Mouse (Mus musculus): ENCODE data around the gene Crnkl1. TPM values are rescaled to one million over a fixed set of nuclear protein-coding genes. Genes with fewer than 3 reads are reported as not detected.
A peak's percentile ranks its signal among the peaks of the same experiment; 100 is the strongest.

Crnkl1 gene
- 33.6 and 38.9 TPM in 2 replicates for polyA plus RNA-seq (2016; fragmentation: Nextera tagmentation; extraction: Ambion mirVana)

DNA sequence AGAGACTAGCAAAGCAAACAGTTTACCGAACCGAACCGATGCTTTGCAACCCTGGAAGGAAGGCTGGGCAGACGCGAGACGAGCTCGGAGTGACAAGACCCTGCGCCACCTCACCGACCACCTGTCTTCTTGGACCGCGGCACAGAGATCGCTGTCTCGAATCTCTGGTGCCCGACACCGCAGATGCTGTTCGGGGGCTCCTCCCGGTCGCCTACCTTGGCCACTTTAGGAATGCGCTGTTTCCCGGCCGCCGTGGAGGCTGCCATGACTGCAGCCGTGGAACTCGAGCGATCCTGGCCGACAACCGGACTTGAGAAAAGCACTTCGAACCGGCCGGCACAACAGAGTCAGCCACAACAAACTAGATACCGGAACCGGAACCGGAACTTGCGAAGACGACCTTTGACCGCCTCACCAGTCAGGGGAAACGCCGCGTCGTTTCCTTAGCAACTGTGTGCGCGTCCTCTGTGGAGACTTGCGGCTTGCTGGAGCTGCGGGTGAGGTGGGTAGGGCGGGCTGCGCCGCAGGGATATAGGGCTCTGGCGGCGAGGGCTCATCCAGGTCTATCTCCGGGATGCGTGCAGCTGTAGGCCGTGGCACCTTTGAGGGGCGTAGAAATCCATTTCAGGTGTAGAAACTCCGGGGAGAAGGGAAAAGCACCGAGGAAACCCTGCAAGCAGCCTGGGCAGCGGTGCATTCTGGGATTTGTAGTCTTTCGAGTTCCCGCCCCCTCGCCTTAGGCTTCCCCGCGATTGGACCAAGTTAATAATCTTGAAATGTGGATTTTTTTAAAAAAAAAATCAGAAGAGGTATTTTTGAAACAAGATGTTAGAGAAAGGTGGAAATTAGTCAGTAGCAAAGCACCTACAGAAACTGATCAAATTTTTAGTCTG lies at the start of gene Crnkl1, which contains the start of gene Cfap61:
Gene Crnkl1 (minus strand): TSS at position 676 of the 893 bp plus-strand sequence.
Gene Cfap61 (plus strand): TSS at position 446 of the 893 bp plus-strand sequence.
- Histone ChIP-seq H3K9me3 (replicated peaks) (no peaks in the 10 kb centered on the region), H3K4me3 (peak within 1 kb of the TSS; percentile 91), H3K36me3 (peaks cover 32% of the 10 kb centered on the region), H3K4me1 (peaks cover 8% of the 10 kb centered on the region), H3K27me3 (ENCODE audit: low read depth, poor library complexity, severe bottlenecking) (no peaks in the 10 kb centered on the region), H3K27ac (peak within 1 kb of the TSS; percentile 42)
- DNase-seq (ENCODE audit: low spot score) = peak; percentile 96
- under 1% methylated on average over 61 of the region's 61 CpGs for WGBS

DNA sequence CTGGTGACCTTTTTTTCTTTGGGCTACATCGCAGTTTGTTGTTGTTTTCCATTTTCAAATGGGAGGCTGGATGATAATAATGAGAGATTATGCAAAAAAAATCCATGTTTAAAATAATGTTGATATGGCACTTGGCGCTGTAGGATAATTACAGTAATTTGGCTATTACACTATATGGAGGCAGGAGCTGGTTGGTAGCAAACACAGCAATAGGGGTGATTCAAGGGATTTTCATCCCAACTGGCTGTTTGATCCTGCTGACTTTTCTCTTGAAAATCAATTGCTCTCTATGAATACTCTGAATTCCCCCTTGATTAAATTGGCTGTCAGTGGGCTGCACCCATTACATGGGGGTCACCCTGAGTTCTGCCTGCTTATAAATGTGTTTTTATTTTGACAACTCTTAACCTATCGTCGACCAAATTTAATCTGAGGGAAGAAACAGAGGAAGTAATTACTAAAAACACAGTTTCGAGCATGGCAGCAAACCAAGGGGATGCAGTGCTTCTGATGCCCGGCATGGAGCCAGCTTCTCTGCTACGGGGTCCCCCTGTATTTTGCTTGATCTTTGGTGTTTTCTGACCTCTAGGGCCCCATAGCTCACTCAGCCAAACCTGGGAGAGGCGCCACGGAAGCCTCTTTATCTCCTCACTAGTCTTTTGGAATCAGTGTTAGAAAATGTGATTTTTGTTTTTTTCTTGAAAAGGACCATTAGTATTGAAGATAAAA lies 47.7 kb upstream of the Crnkl1 start:
- no peak overlapping the region for H3K27ac ChIP-seq
- 81% methylated on average over 9 of the region's 9 CpGs for WGBS
- no peak for DNase-seq (ENCODE audit: low spot score)

DNA sequence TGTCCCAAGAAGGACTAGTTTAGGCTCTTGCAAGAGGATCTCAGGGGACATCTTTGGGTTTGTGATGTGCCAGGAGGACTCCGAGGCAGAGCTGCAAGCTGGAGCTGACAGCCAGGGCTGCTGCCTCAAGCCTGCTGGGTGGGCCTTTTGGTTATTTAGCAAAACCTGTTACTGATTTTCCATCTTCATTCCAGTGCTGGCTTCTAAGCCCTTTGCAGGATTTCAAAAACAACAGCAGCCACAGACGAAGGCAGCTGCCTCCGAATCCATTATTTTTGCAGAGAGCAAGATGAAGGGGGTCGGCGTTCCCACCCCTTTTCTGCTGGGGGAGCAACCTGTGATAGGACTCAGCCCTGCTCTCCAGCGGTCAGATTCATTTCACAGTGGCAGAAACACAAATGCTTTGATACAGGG lies 46.9 kb upstream of the Crnkl1 start:
- Histone ChIP-seq H3K4me1 (peaks cover 5% of the 10 kb centered on the region), H3K36me3 (no peaks in the 10 kb centered on the region), H3K9me3 (replicated peaks) (no peaks in the 10 kb centered on the region), H3K27me3 (ENCODE audit: low read depth, poor library complexity, severe bottlenecking) (no peaks in the 10 kb centered on the region), H3K27ac (no peak overlapping the region), H3K4me3 (no peak overlapping the region)
- WGBS = 49% methylated on average over 6 of the region's 6 CpGs
- DNase-seq (ENCODE audit: low spot score) = no peak

More for the DNA sequence above, 47.7 kb upstream of the Crnkl1 start:
- peaks cover 5% of the 10 kb centered on the region for H3K4me1 ChIP-seq
- H3K4me3 ChIP-seq = no peak overlapping the region
- H3K36me3 ChIP-seq = no peaks in the 10 kb centered on the region
- no peaks in the 10 kb centered on the region for H3K27me3 ChIP-seq (ENCODE audit: low read depth, poor library complexity, severe bottlenecking)
- no peaks in the 10 kb centered on the region for H3K9me3 ChIP-seq (replicated peaks)

DNA sequence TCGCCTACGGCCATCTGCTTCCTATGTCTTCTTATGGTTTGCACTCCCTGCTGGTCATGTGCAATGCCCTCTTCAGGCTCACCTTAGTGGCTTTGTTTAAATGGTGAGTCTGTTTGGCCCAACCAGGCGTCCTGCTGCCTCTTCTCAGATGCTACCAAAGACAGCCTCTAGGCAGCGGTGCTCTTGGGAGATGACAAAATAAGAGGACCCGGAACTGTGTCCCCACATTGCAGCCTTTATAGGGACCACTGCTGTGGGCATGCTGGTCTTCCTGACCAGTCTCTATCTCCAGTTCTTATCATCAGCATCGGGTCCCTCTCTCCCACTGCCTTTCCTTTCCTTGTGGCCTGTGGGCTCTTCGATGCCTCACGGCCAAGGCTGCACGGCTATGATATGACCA lies 46.1 kb upstream of the Crnkl1 start:
- DNase-seq (ENCODE audit: low spot score) = no peak
- WGBS = 86% methylated on average over 9 of the region's 9 CpGs

DNA sequence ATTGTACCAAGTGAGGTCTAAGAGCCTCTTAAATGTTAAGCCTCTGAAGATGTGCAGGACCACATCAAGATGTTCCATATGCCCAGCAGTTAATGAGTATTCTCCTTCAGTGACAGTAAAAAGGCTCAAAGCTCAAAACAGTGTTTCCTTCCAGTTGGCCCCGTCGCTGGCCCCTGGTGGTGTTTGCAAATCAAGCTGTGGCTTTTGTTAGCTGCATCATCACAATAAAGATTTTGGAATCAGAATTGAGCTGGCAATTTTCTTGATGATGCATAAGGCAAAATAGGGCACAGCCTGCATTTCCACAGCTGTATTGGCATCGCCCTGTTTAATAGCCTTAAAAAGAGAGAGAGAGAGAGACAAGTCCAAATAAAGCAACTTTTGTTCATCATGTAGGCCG lies 44.8 kb upstream of the Crnkl1 start:
- no peak for DNase-seq (ENCODE audit: low spot score)
- 81% methylated on average over 4 of the region's 4 CpGs for WGBS
- H3K27ac ChIP-seq = no peak overlapping the region
- no peak overlapping the region for H3K4me3 ChIP-seq
- no peaks in the 10 kb centered on the region for H3K36me3 ChIP-seq
- H3K27me3 ChIP-seq (ENCODE audit: low read depth, poor library complexity, severe bottlenecking) = no peaks in the 10 kb centered on the region
- H3K9me3 ChIP-seq (replicated peaks) = no peaks in the 10 kb centered on the region
- peaks cover 5% of the 10 kb centered on the region for H3K4me1 ChIP-seq

More for the DNA sequence above, 46.1 kb upstream of the Crnkl1 start:
- H3K36me3 ChIP-seq = no peaks in the 10 kb centered on the region
- 0 out of 2 replicates have a peak overlapping the region, but pooled peaks have one; percentile 7 for H3K27ac ChIP-seq
- no peak overlapping the region for H3K4me3 ChIP-seq
- H3K27me3 ChIP-seq (ENCODE audit: low read depth, poor library complexity, severe bottlenecking) = no peaks in the 10 kb centered on the region
- H3K4me1 ChIP-seq = peaks cover 5% of the 10 kb centered on the region
- H3K9me3 ChIP-seq (replicated peaks) = no peaks in the 10 kb centered on the region

DNA sequence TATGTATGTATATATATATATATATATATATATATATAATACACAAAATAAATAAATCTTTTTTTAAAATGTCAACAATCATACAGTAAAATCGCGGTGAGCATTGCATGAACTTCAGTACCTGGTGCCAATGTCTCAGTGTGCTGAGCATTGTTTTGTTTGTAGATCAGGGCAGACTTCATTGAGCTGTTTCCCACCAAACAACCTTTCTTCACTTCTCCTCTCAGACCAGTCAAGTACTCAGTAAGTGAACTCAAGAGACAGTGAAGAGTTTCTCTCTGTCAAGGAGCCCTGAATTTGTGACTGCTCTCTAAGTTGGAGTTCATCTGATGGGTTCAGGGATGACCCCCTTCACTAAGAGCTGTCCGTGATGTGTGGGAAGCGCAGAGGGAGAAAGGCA lies 37.8 kb upstream of the Crnkl1 start:
- no peak for DNase-seq (ENCODE audit: low spot score)
- Histone ChIP-seq H3K9me3 (replicated peaks) (no peaks in the 10 kb centered on the region), H3K27ac (no peak overlapping the region), H3K36me3 (no peaks in the 10 kb centered on the region), H3K27me3 (ENCODE audit: low read depth, poor library complexity, severe bottlenecking) (no peaks in the 10 kb centered on the region), H3K4me1 (no peaks in the 10 kb centered on the region), H3K4me3 (no peak overlapping the region)
- 91% methylated on average over 4 of the region's 4 CpGs for WGBS

DNA sequence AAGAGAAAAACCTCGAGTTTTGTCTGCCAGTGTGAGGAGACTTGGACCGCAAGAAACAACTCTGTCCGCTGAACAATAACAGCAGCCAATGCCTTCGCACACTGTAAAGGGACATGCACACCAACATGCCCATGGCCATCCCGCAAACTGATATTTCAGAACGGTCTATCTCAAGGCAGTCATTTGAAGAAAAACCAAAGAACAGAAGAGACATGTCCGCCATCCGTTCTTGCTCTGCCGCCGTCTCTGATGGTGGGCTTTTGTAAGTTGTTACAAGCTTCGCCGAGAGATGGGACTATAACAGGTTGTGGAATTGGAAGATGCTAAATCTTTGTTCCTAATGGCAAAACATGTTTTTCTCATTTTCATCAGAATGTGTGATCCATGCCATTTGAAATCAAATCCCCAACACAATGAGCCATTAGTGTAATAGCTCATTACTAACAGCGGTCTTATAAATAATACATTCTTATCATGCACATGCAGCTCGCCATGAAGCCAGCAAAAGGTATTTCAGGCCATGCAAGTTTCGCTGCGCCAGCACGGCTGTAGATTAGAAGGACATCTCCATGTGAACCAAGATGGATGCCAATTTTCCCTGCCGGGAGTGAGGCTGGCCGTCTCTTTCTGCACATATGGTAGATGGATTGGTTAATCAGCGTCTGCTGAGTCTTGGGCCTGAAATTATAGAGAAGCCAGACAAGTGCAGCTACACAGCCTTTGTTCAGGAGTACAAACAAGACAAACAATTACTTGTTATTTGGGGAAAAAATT lies 36.6 kb upstream of the Crnkl1 start:
- Histone ChIP-seq H3K27me3 (ENCODE audit: low read depth, poor library complexity, severe bottlenecking) (no peaks in the 10 kb centered on the region), H3K9me3 (replicated peaks) (no peaks in the 10 kb centered on the region), H3K4me3 (no peak overlapping the region), H3K4me1 (no peaks in the 10 kb centered on the region), H3K27ac (no peak overlapping the region), H3K36me3 (no peaks in the 10 kb centered on the region)
- no peak for DNase-seq (ENCODE audit: low spot score)
- WGBS = 93% methylated on average over 20 of the region's 20 CpGs

DNA sequence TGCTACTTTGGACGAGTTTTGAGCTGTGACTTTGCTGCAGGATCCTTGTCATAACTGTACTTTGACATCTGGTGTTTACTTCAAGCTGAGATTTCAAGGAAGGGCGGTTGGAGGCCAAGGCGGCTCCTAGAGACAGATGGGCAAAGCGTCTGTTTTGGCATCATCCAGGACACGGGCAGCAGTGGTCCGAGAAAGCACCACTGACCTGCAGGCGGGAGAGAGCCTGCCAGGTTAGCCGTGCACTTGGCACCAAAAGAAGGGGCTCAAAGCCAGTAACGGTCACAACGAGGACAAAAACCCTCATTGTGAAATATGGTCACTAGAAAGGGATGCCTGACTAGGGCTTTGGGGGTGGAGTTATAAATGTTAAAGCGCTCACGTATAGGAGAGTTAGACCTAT lies 35.9 kb upstream of the Crnkl1 start:
- Histone ChIP-seq H3K4me1 (no peaks in the 10 kb centered on the region), H3K4me3 (no peak overlapping the region), H3K9me3 (replicated peaks) (no peaks in the 10 kb centered on the region), H3K36me3 (no peaks in the 10 kb centered on the region), H3K27me3 (ENCODE audit: low read depth, poor library complexity, severe bottlenecking) (no peaks in the 10 kb centered on the region), H3K27ac (no peak overlapping the region)
- 87% methylated on average over 12 of the region's 12 CpGs for WGBS
- no peak for DNase-seq (ENCODE audit: low spot score)

DNA sequence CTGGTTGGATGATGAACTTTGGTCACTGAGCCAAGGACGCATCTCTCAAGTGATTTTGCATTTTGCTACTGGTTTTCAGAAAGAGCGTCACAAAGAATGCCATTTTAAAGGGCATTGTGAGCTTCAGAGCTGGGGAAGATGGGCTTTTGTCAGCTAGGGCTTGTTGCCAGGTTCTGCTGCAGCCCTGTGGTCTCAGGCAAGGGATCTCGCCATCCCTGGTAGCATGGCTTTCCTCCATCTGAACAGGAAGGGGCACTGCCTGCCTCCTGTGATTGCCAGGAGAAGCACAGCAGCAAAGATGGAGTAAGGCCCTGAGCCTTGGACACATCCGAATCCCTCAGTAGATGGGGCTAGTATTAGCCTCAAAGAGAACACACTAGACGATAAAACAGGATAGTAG lies 27.0 kb upstream of the Crnkl1 start:
- Histone ChIP-seq H3K4me3 (no peak overlapping the region), H3K27me3 (ENCODE audit: low read depth, poor library complexity, severe bottlenecking) (no peaks in the 10 kb centered on the region), H3K9me3 (replicated peaks) (no peaks in the 10 kb centered on the region), H3K36me3 (no peaks in the 10 kb centered on the region), H3K4me1 (no peaks in the 10 kb centered on the region), H3K27ac (no peak overlapping the region)
- 93% methylated on average over 5 of the region's 5 CpGs for WGBS
- no peak for DNase-seq (ENCODE audit: low spot score)

DNA sequence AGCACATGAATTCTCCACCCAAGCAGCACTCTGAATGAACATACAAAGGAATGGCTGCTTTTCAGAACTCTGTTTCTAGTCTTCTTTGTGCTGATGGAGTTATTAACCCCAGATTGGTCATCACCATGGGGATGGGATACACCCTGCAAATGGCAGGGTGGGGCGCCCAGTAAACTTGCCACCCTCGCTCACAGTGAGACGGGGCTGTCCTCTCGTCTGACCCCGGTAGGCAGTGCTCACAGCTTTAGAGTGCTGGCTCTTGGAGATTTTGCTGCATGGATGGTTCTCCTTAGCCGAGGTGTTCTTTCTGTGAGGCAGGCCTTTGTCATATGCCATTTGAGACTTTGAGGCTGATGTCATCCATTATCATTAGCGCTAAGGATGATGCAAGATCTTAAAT lies 23.7 kb upstream of the Crnkl1 start:
- 88% methylated on average over 7 of the region's 7 CpGs for WGBS

DNA sequence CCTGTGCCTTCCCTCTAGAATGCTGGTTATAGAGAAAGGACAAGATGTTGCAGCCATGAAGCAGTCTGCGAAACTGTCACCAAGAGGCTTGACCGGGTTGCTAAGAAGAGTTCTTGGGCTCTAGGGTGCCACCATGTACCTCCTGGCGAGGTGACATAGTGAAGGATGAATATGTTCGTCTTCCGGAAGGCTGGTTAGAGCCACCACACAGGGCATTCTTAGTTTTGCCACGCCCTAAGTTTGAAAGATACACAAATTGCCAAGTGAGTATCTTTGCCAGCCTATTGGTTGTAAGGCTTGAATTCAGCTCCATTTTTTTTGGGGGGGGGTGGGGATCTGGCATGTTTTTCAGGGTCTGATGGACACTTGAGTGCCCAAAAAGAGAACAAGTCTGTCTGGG lies 23.3 kb upstream of the Crnkl1 start:
- no peak overlapping the region for H3K27ac ChIP-seq
- no peaks in the 10 kb centered on the region for H3K27me3 ChIP-seq (ENCODE audit: low read depth, poor library complexity, severe bottlenecking)

More for the DNA sequence above, 23.7 kb upstream of the Crnkl1 start:
- Histone ChIP-seq H3K4me1 (no peaks in the 10 kb centered on the region), H3K27ac (no peak overlapping the region), H3K27me3 (ENCODE audit: low read depth, poor library complexity, severe bottlenecking) (no peaks in the 10 kb centered on the region), H3K4me3 (no peak overlapping the region), H3K36me3 (no peaks in the 10 kb centered on the region), H3K9me3 (replicated peaks) (no peaks in the 10 kb centered on the region)
- DNase-seq (ENCODE audit: low spot score) = no peak

DNA sequence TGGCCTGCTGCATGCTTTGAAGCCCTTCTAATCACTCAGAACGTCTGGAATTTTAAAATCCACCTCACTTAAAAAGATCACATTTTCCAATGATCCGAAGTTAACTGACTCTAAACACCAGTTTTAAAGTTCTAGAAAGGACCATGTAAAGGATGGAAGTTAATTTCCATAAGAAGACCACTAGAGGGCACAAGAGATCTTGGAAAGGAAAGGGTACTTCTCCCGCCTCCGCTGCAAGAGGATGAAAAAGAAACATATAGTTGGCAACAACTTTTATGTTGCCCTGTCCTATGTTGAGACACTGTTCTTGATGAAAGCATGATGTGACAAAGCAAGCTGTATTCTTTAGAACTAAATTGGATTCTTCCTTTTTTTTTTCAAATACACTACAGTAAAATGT lies 22.6 kb upstream of the Crnkl1 start:
- no peak for DNase-seq (ENCODE audit: low spot score)
- H3K36me3 ChIP-seq = no peaks in the 10 kb centered on the region
- no peaks in the 10 kb centered on the region for H3K27me3 ChIP-seq (ENCODE audit: low read depth, poor library complexity, severe bottlenecking)
- H3K9me3 ChIP-seq (replicated peaks) = no peaks in the 10 kb centered on the region
- no peak overlapping the region for H3K4me3 ChIP-seq
- 20% methylated on average over 4 of the region's 4 CpGs for WGBS
- no peak overlapping the region for H3K27ac ChIP-seq
- no peaks in the 10 kb centered on the region for H3K4me1 ChIP-seq

More for the DNA sequence above, 23.3 kb upstream of the Crnkl1 start:
- Histone ChIP-seq H3K4me3 (no peak overlapping the region), H3K9me3 (replicated peaks) (no peaks in the 10 kb centered on the region), H3K4me1 (no peaks in the 10 kb centered on the region), H3K36me3 (no peaks in the 10 kb centered on the region)
- WGBS = 92% methylated on average over 6 of the region's 6 CpGs
- DNase-seq (ENCODE audit: low spot score) = no peak

Data from limb, embryonic 10.5 days (tissue).